Mouse (Mus musculus) CH12.LX (cell line): Measurements from ENCODE around the gene Hist1h4f. TPM values are rescaled to one million over a fixed set of nuclear protein-coding genes. Genes with fewer than 3 reads are reported as not detected.

Source experiments
- DNase-seq: peaks from one replicate; pipeline ENCODE4 v3.0.0-alpha.2; 2013; ENCODE audit errors: extremely low read depth
- H3K27ac ChIP-seq: 2 replicates; pipeline ENCODE4 v1.5.1; 2012; ENCODE audit warnings: low read depth, mild to moderate bottlenecking, control low read depth, moderate library complexity; ENCODE audit not compliant: insufficient read depth
- H3K27me3 ChIP-seq: replicated peaks from 2 replicates; pipeline ENCODE3; 2012; ENCODE audit warnings: inconsistent platforms
- H3K36me3 ChIP-seq, 2 experiments: replicated peaks in 1 of 2; 2 replicates each; pipeline versions ENCODE3 to v1.6.1; 2012; ENCODE audit warnings: inconsistent platforms in 1 of 2, low read length in 1 of 2, mild to moderate bottlenecking in 1 of 2, mixed read lengths in 1 of 2, moderate library complexity in 1 of 2; ENCODE audit not compliant: control insufficient read depth in 1 of 2, insufficient read depth in 1 of 2
- H3K4me1 ChIP-seq, 2 experiments: 2 replicates each; pipeline ENCODE4 v1.6.1; 2012; ENCODE audit warnings: inconsistent platforms in 1 of 2, moderate library complexity in 1 of 2; ENCODE audit not compliant: insufficient read depth in 2 of 2, control insufficient read depth in 1 of 2
- H3K4me2 ChIP-seq: 2 replicates; pipeline ENCODE4 v1.6.1; 2012; ENCODE audit warnings: low read depth, mild to moderate bottlenecking, control low read depth; ENCODE audit not compliant: poor library complexity, insufficient read depth, severe bottlenecking
- H3K4me3 ChIP-seq, 3 experiments: fragments of 150-350 bp in 1 of 3; sonication (generic) in 1 of 3; replicated peaks in 1 of 3; 2 replicates each; pipeline versions ENCODE3 to v1.5.1; 2011 to 2012; ENCODE audit warnings: low read depth in 2 of 3, low read length in 2 of 3, mild to moderate bottlenecking in 2 of 3, moderate library complexity in 2 of 3, control low read depth in 1 of 3, improper control_type of control experiment in 1 of 3, inconsistent platforms in 1 of 3, mixed read lengths in 1 of 3; ENCODE audit not compliant: poor library complexity in 1 of 3
- H3K79me2 ChIP-seq: replicated peaks from 2 replicates; pipeline ENCODE4 v1.6.1; 2012; ENCODE audit warnings: mild to moderate bottlenecking, moderate library complexity; ENCODE audit not compliant: control insufficient read depth, poor library complexity, insufficient read depth, severe bottlenecking; ENCODE audit errors: extremely low read depth
- H3K9ac ChIP-seq: 2 replicates; pipeline ENCODE4 v1.6.1; 2012; ENCODE audit warnings: low read depth, mild to moderate bottlenecking, control low read depth, moderate library complexity; ENCODE audit not compliant: insufficient read depth
- H3K9me3 ChIP-seq: replicated peaks from 2 replicates; pipeline ENCODE3; 2012; ENCODE audit warnings: low read length, inconsistent platforms, mixed read lengths
- BHLHE40 ChIP-seq: IDR thresholded peaks from 2 replicates; pipeline ENCODE4 v1.6.1; 2011; ENCODE audit warnings: mild to moderate bottlenecking, low read depth, low read length, improper control_type of control experiment
- CHD1 ChIP-seq: IDR thresholded peaks from 2 replicates; pipeline ENCODE4 v1.6.1; 2012; ENCODE audit warnings: low read depth, low read length, improper control_type of control experiment, inconsistent platforms
- CTCF ChIP-seq, 2 experiments: IDR thresholded peaks in 1 of 2; conservative IDR thresholded peaks in 1 of 2; 2 replicates each; pipeline ENCODE4 v1.5.1; 2011 to 2012; ENCODE audit warnings: low read depth in 2 of 2, low read length in 2 of 2, improper control_type of control experiment in 1 of 2, inconsistent platforms in 1 of 2, mild to moderate bottlenecking in 1 of 2, moderate library complexity in 1 of 2
- E2F4 ChIP-seq: IDR thresholded peaks from 2 replicates; pipeline ENCODE4 v1.6.1; 2011; ENCODE audit warnings: low read depth, low read length, improper control_type of control experiment; ENCODE audit not compliant: insufficient replicate concordance
- ELF1 ChIP-seq: IDR thresholded peaks from 2 replicates; pipeline ENCODE4 v1.6.1; 2014; ENCODE audit warnings: low read depth, mild to moderate bottlenecking, inconsistent platforms, low read length, improper control_type of control experiment
- HCFC1 ChIP-seq: IDR thresholded peaks from 2 replicates; pipeline ENCODE4 v1.6.1; 2012; ENCODE audit warnings: low read depth, mild to moderate bottlenecking, inconsistent platforms, low read length, improper control_type of control experiment
- JUND ChIP-seq: conservative IDR thresholded peaks from 2 replicates; pipeline ENCODE4 v1.6.1; 2011; ENCODE audit warnings: low read depth, low read length, improper control_type of control experiment
- KAT2A ChIP-seq: IDR thresholded peaks from 2 replicates; pipeline ENCODE4 v1.6.1; 2012; ENCODE audit warnings: low read length, improper control_type of control experiment, inconsistent platforms; ENCODE audit not compliant: insufficient replicate concordance
- MAFK ChIP-seq: IDR thresholded peaks from 2 replicates; pipeline ENCODE4 v1.6.1; 2011; ENCODE audit warnings: low read length, improper control_type of control experiment; ENCODE audit not compliant: insufficient replicate concordance
- MAZ ChIP-seq: IDR thresholded peaks from 2 replicates; pipeline ENCODE4 v1.6.1; 2012; ENCODE audit warnings: low read depth, mild to moderate bottlenecking, inconsistent platforms, low read length, improper control_type of control experiment, moderate library complexity
- MEF2A ChIP-seq: IDR thresholded peaks from 2 replicates; pipeline ENCODE4 v1.6.1; 2014; ENCODE audit warnings: low read depth, mild to moderate bottlenecking, inconsistent platforms, low read length, improper control_type of control experiment, borderline replicate concordance
- MXI1 ChIP-seq: IDR thresholded peaks from 2 replicates; pipeline ENCODE4 v1.6.1; 2011; ENCODE audit warnings: mild to moderate bottlenecking, low read depth, low read length, improper control_type of control experiment
- NELFE ChIP-seq: IDR thresholded peaks from 2 replicates; pipeline ENCODE4 v1.6.1; 2011; ENCODE audit warnings: low read depth, low read length, improper control_type of control experiment
- POLR2A ChIP-seq: IDR thresholded peaks from 2 replicates; pipeline ENCODE4 v1.6.1; 2011; ENCODE audit warnings: low read depth, mild to moderate bottlenecking, improper control_type of control experiment, low read length
- POLR2AphosphoS2 ChIP-seq: IDR thresholded peaks from 2 replicates; pipeline ENCODE4 v1.6.1; 2011; ENCODE audit warnings: low read depth, low read length, improper control_type of control experiment
- SMC3 ChIP-seq: IDR thresholded peaks from 2 replicates; pipeline ENCODE4 v1.6.1; 2011; ENCODE audit warnings: low read depth, low read length, improper control_type of control experiment
- TBP ChIP-seq: conservative IDR thresholded peaks from 2 replicates; pipeline ENCODE4 v1.6.1; 2011; ENCODE audit warnings: low read depth, low read length, improper control_type of control experiment
- UBTF ChIP-seq: IDR thresholded peaks from 2 replicates; pipeline ENCODE4 v1.6.1; 2012; ENCODE audit warnings: low read depth, mild to moderate bottlenecking, inconsistent platforms, low read length, improper control_type of control experiment, moderate library complexity
- ZC3H11A ChIP-seq: IDR thresholded peaks from 2 replicates; pipeline ENCODE4 v1.6.1; 2012; ENCODE audit warnings: low read depth, mild to moderate bottlenecking, inconsistent platforms, low read length, improper control_type of control experiment
- ZMIZ1 ChIP-seq: IDR thresholded peaks from 2 replicates; pipeline ENCODE4 v1.6.1; 2012; ENCODE audit warnings: low read depth, mild to moderate bottlenecking, inconsistent platforms, low read length, improper control_type of control experiment
- ZNF384 ChIP-seq: IDR thresholded peaks from 2 replicates; pipeline ENCODE4 v1.6.1; 2012; ENCODE audit warnings: low read depth, low read length, improper control_type of control experiment, inconsistent platforms
- dilution Hi-C: fragments of 300-500 bp; cut with MboI; formaldehyde crosslinking; loops from 2 replicates; pipeline ENCODE4 v1.14.3; 2020; ENCODE audit warnings: low sequenced_read_pairs; ENCODE audit not compliant: extremely low pct_unique_long_range_greater_than_20kb, extremely low pct_ligation_motif_present
- in situ Hi-C: fragments of 300-500 bp; cut with MboI; formaldehyde crosslinking; loops from 3 replicates; pipeline ENCODE4 v1.14.3; 2019; ENCODE audit warnings: low sequenced_read_pairs, low pct_ligation_motif_present, low pct_unique_long_range_greater_than_20kb, mixed read lengths
- polyA plus RNA-seq: library from polyadenylated mRNA; unstranded; fragments of >175 nt; gene quantifications from 2 replicates; pipeline ENCODE4 v1.2.1, GENCODE M21; 2012; ENCODE audit warnings: low read depth; ENCODE audit not compliant: insufficient read length
- total RNA-seq, 2 experiments: library from RNA; depleted of rRNA; stranded (reverse); fragments of 300-350 nt in 1 of 2; fragments of >200 nt in 1 of 2; gene quantifications; 2 replicates each; pipeline ENCODE4 v1.2.3; 2012 to 2014

Hist1h4f gene
- total and polyA plus RNA-seq, 3 experiments = 9.0 to 4,902 (median 27.1) TPM

DNA sequence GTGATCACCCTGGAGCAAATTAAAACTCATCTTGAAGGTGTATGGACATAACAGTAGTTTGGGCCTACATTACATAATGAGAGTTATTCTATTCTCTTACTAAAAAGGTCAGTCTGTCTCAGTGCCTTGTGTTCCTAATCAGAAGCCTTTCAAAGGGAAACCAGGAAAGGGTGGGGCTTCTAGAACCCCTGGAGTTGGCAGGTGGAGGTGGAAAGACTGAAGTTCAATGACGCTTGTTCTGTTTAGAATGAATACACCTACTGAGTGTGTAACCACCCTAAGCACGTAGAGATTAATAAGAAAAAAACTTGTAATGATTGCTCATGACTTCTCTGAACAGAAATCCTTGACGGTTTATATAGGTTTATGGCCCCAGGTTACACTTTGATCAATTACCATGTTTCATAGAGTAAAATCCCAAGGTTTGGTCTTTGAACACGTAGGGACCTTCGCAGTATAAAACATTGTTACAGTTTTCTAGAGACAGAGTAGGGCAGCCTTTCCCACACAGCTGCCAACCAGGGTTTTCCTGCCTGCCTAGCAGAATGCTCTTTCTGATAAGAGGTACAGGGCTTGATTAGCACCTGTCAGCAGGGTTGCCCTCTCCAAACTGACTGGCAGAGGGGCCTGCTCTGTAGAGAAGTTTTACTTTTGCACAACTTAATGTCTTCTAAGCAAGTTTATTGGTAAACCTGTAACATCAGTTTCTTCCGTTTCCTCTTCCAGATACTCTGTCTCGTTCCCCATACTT is 44.3 kb upstream of the Hist1h4f start:
- in situ Hi-C loops (no loop called here), dilution Hi-C loops (no loop called here)
- Histone ChIP-seq H3K79me2 (no peaks in the 10 kb centered on the region), H3K4me1 (peaks cover 2 to 31% of the 10 kb centered on the region in 2 experiments; a peak in 3 of 4 replicates), H3K9me3 (no peaks in the 10 kb centered on the region), H3K27me3 (no peaks in the 10 kb centered on the region), H3K4me3 (no peak overlapping the region), H3K27ac (no peak overlapping the region), H3K4me2 (no peak overlapping the region), H3K9ac (no peak overlapping the region), H3K36me3 (no peaks in the 10 kb centered on the region)
- DNase-seq = no peak
- no peak for TF ChIP-seq CHD1
- TF ChIP-seq BHLHE40 = no peak
- TF ChIP-seq E2F4 = no peak
- TF ChIP-seq ZMIZ1 = no peak
- TF ChIP-seq JUND = no peak
- TF ChIP-seq TBP = no peak
- no peak for TF ChIP-seq HCFC1
- TF ChIP-seq ZNF384 = no peak
- no peak for TF ChIP-seq MXI1
- TF ChIP-seq MEF2A = no peak
- TF ChIP-seq CTCF (conservative IDR thresholded peaks at IDR 0.05 in 1 of 2, IDR thresholded peaks at IDR 0.05 in 1 of 2; ENCODE audit: low read depth in 2 of 2, low read length in 2 of 2) = no peak
- TF ChIP-seq MAFK = no peak
- TF ChIP-seq NELFE = no peak
- TF ChIP-seq MAZ = no peak

DNA sequence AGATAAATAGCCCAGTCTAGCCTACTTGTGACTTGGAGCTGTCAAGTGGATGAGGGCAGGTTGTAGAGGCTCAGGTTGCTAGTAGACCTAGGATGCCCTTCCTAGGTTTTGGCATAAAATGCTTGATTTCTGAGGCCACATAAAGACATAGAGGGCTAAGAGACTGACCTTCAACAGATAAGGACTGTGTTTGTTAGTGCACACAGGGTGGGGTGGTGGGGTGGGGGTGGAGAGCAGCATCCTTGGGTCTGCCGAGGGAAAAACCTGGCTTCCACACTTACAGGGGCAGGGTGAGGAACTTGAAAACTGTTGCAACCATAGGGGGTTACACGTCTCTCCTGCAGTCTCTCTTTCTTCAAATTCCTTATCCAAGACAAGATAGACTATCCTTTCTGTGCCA is 43.7 kb upstream of the Hist1h4f start:
- Histone ChIP-seq H3K4me2 (no peak overlapping the region), H3K27me3 (no peaks in the 10 kb centered on the region), H3K9me3 (no peaks in the 10 kb centered on the region), H3K4me3 (no peak overlapping the region), H3K9ac (no peak overlapping the region), H3K27ac (no peak overlapping the region), H3K36me3 (no peaks in the 10 kb centered on the region), H3K79me2 (no peaks in the 10 kb centered on the region), H3K4me1 (peaks cover 2 to 34% of the 10 kb centered on the region in 2 experiments; a peak in 3 of 4 replicates)
- in situ Hi-C loops (no loop called here), dilution Hi-C loops (no loop called here)
- DNase-seq = no peak
- no peak for TF ChIP-seq ZC3H11A
- TF ChIP-seq UBTF = no peak
- no peak for TF ChIP-seq POLR2A
- TF ChIP-seq ELF1 = no peak
- no peak for TF ChIP-seq POLR2AphosphoS2
- TF ChIP-seq KAT2A = no peak
- no peak for TF ChIP-seq HCFC1
- no peak for TF ChIP-seq NELFE
- no peak for TF ChIP-seq SMC3
- TF ChIP-seq MAZ = no peak
